ENCODE assay signal across 8 mouse cellular contexts in genomic region chr14:55603633-55604576, GRCm38 (mm10). TPM values are rescaled to one million over a fixed set of nuclear protein-coding genes. Genes with fewer than 3 reads are reported as not detected.
DNase-seq lines count a peak whose midpoint lies in the region; ATAC-seq lines count a peak whose summit lies in the region.

No protein-coding gene starts in this region.

- H3K9ac ChIP-seq in hindbrain, embryonic 14.5 days: no peak overlapping the region

- ATAC-seq in hindbrain, embryonic 14.5 days (ENCODE audit: low FRiP score): peak; percentile 86

- H3K27me3 ChIP-seq in hindbrain, embryonic 14.5 days (ENCODE audit: control insufficient read depth, insufficient read depth, low read length): no peaks in the 10 kb centered on the region

- 0 out of 2 replicates have a peak overlapping the region, but pooled peaks have one; percentile 15 for H3K27ac ChIP-seq in hindbrain, embryonic 14.5 days

- H3K4me1 ChIP-seq in hindbrain, embryonic 14.5 days (replicated peaks; ENCODE audit: control insufficient read depth, insufficient read depth, low read length): no peaks in the 10 kb centered on the region

- H3K36me3 ChIP-seq in hindbrain, embryonic 14.5 days (replicated peaks; ENCODE audit: control insufficient read depth, insufficient read depth): peaks cover 82% of the 10 kb centered on the region

- H3K4me3 ChIP-seq in hindbrain, embryonic 14.5 days (replicated peaks; ENCODE audit: low read length): no peak overlapping the region; the same call in 1 of the 2 replicates

- H3K9me3 ChIP-seq in hindbrain, embryonic 14.5 days (ENCODE audit: control insufficient read depth, low read length): no peaks in the 10 kb centered on the region

- DNase-seq in R1 (ENCODE audit: low read depth, low spot score): peak; percentile 99
- DNase-seq in cerebellum, postnatal 25 days: peak; percentile 86 to 91
- DNase-seq in frontal cortex, postnatal 25 days (ENCODE audit: low spot score in 2 of 2): peak; percentile 75 to 78
- DNase-seq in hindbrain, embryonic 14.5 days (ENCODE audit: low spot score): peak; percentile 74
- DNase-seq in layer of hippocampus, postnatal 36 days: peak; percentile 77 to 78
- DNase-seq in lung, postnatal 36 days: peak; percentile 98
- DNase-seq in retina, postnatal 1 day: peak; percentile 93
- DNase-seq in urinary bladder, adult 18-20 months (ENCODE audit: low spot score in 2 of 2): peak; percentile 84 to 89

- H3K4me2 ChIP-seq in hindbrain, embryonic 14.5 days (replicated peaks): peak overlapping the region; percentile 33

- WGBS in hindbrain, embryonic 14.5 days: 22% methylated on average over 19 of the region's 19 CpGs

RNA-seq across cellular contexts. Expression of gene Irf9, which starts 0.5 kb away (rescaled TPM):
- 7.4 and 8.0 TPM in 2 replicates for polyA plus RNA-seq in hindbrain, embryonic 14.5 days (2014; fragmentation: Nextera tagmentation; extraction: Ambion mirVana)
- total RNA-seq in layer of hippocampus, postnatal 36 days (2021): 10 to 100 TPM; 13.9 to 16.2 TPM

RNA-seq across cellular contexts. Expression of gene Rnf31, which starts 12.4 kb away (rescaled TPM):
- 12.5 and 20.4 TPM in 2 replicates for polyA plus RNA-seq in hindbrain, embryonic 14.5 days (2014; fragmentation: Nextera tagmentation; extraction: Ambion mirVana)
- 10 to 100 TPM; 29.5 to 41.0 TPM for total RNA-seq in layer of hippocampus, postnatal 36 days (2021)

RNA-seq across cellular contexts. Expression of gene Psme2, which starts 13.0 kb away (rescaled TPM):
- 152 and 179 TPM in 2 replicates for polyA plus RNA-seq in hindbrain, embryonic 14.5 days (2014; fragmentation: Nextera tagmentation; extraction: Ambion mirVana)
- 10 to 100 TPM; 43.2 to 44.6 TPM for total RNA-seq in layer of hippocampus, postnatal 36 days (2021)

RNA-seq across cellular contexts. Expression of gene Rec8, which starts 13.9 kb away (rescaled TPM):
- 8.6 and 9.0 TPM in 2 replicates for polyA plus RNA-seq in hindbrain, embryonic 14.5 days (2014; fragmentation: Nextera tagmentation; extraction: Ambion mirVana)
- total RNA-seq in layer of hippocampus, postnatal 36 days (2021): 1 to 10 TPM in 1 of 2 experiments, under 1 TPM in 1; 0.88 to 1.8 TPM

RNA-seq across cellular contexts. Expression of gene Emc9, which starts 18.8 kb away (rescaled TPM):
- 37.2 and 39.2 TPM in 2 replicates for polyA plus RNA-seq in hindbrain, embryonic 14.5 days (2014; fragmentation: Nextera tagmentation; extraction: Ambion mirVana)
- 10 to 100 TPM; 46.1 to 50.7 TPM for total RNA-seq in layer of hippocampus, postnatal 36 days (2021)
